Mouse (Mus musculus) cerebellum, adult (tissue): ENCODE results near the gene Vgll3.

ENCODE experiments used
- ATAC-seq: cut with Nextera tagmentation; 2 replicates; pipeline ENCODE4 v1.9.2; 2017; ENCODE audit warnings: mild to moderate bottlenecking, moderate library complexity, mixed read lengths; ENCODE audit not compliant: insufficient number of reproducible peaks, low FRiP score, low TSS enrichment

The Vgll3 gene

GRCm38 (mm10) chr16:65814918-65815881 lies at the start of gene Vgll3:
TSS of gene Vgll3 (plus strand) at chr16:65815257.
- peak; percentile 68 for ATAC-seq

GRCm38 (mm10) chr16:65765976-65766375 lies 49.1 kb upstream of the Vgll3 start:
- no peak for ATAC-seq

DNA sequence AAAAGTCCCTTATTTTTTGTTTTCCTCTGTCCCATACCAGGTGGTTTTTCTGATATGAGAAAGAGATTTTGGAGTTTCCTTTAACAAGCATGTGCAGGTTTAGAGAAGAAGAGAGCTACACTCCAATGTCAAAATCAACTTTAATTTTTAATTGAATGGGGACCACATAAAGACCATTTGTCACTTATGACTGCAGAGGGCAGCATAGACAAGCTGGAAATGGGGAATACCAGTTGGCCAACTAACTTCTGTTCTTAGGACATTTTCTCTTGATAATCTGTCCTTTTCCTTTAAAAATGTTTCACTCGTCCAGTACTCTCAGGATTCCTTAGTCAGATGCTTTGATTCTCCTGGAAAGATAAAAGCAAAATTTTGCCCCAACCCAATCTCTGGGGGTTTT lies 29.1 kb upstream of the Vgll3 start:
- no peak for ATAC-seq

DNA sequence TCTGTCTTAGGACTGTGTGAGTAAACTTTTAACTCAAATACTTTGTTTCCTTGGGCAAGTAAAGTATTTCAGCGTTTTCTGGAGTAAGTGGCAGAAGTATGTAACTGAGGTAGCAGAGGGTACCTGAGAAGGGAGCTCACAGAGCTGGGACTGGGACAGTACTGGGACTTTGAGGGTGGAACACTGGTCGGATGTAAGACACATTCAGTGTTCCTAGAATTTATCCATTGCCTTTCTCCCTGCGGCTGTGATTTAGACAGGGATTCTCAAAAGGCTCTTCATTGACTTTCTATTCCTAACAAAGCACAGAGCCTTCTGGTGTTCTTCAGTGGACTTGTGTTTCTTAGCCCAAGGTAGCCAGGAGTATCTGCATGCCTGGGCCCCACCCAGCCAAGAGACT lies 1.0 kb downstream of the Vgll3 start:
- ATAC-seq = no peak

DNA sequence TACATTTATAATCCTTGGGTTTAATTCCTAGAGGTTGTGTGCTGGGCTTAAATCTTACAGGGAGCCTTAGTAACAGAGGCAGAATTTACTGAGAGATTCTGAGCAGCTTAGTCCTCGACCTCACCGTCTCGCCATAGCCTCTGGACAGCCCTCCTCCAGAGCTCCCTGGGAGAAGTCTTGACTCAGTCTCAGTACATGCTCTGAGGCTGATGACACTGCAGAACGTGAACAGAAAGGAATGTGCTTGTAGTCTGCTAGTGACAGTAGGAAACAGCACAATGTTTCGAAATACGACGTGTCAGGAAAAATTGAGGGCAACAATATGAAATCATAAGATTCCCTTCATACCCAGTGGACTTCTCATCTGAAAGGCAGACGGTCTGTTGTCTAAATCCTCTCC lies 3.7 kb downstream of the Vgll3 start:
- no peak for ATAC-seq

GRCm38 (mm10) chr16:65820803-65821202 lies 5.7 kb downstream of the Vgll3 start:
- no peak; the same call in 1 of the 2 replicates for ATAC-seq

GRCm38 (mm10) chr16:65823721-65824120 lies 8.7 kb downstream of the Vgll3 start:
- no peak for ATAC-seq

GRCm38 (mm10) chr16:65828141-65828565 lies 13.1 kb downstream of the Vgll3 start:
- ATAC-seq = no peak

DNA sequence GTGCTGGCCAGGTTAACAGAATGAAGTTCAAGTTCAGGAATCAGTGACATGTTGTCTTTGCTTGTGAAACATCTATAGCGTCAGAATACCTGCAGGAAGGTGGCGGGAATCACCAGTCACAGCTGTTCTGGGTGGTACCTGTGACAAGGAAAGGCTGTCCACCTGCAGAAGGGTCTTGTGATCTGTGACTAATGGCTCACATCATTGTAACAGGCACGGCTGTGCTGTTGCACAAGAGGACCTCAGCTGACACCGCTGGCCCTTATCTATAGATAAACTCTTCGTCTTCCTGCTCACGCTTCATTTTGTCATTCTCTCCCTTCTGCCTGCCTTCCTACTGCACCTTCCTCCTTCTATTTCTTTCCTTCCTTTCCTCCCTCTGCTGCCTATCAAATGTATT lies 14.0 kb downstream of the Vgll3 start:
- no peak for ATAC-seq

- no peak for ATAC-seq
Observed at GRCm38 (mm10) chr16:65834721-65835120, 19.7 kb downstream of the Vgll3 start.

GRCm38 (mm10) chr16:65850126-65850525 lies 35.1 kb downstream of the Vgll3 start:
- no peak for ATAC-seq

DNA sequence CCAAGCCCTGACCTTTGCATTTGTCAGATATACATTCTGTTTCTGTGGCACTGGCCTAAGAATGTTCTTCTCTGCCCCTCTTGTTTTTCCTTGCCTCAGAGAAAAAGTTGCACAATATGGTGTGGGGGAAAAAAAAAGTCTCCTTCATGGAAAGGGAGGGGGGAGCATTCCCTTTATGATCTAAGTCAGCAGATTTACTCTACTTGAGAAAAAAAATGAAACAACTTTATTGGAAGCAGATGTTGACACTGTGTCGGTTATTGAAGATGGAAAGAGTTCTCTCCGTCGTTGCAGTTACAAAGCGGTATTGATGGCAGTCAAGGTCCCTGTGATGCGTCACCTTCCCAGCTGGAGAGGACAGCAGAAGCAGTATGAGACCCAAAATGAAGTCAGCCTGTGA lies 49.4 kb downstream of the Vgll3 start:
- no peak for ATAC-seq

- ATAC-seq = no peak
Observed at GRCm38 (mm10) chr16:65867927-65868326, 52.9 kb downstream of the Vgll3 start.

DNA sequence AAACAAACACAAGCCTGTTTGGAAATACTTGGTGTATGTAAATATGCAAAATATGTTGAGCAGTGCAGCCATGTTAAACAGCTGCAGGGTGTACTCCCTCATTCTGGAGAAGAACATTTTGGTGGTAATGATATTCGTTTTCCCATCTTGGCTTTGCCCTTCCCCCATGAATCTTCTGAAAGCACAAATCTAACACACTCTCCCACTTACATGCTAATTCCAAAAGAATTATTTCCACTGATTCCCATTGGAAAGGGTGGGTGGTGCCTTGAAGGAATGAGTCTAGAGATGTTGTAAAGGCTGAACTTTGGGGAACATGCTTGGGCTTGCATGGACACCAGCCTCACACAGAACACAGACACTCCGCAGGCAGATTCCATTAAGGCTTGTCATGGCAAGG lies 53.9 kb downstream of the Vgll3 start:
- ATAC-seq = no peak

GRCm38 (mm10) chr16:65888940-65889339 lies 73.9 kb downstream of the Vgll3 start:
- ATAC-seq = no peak
